Mouse (Mus musculus) mouse trophoblast stem cell (cell line): ENCODE measurements around the gene Irf2.

ENCODE experiments used
- in situ Hi-C, 2 experiments: fragments of 300-500 bp; cut with MseI, MboI; formaldehyde crosslinking; loops; 2 replicates in 1 of 2; 3 replicates in 1 of 2; pipeline ENCODE4 v1.15.1; 2025

The Irf2 gene

GRCm38 (mm10) chr8:46755731-46756333 is 16.3 kb downstream of the Irf2 start:
- in situ Hi-C loops: no loop called here

- in situ Hi-C loops: no loop called here
Observed at GRCm38 (mm10) chr8:46757613-46758012, 18.1 kb downstream of the Irf2 start.

GRCm38 (mm10) chr8:46758131-46758530 is 18.6 kb downstream of the Irf2 start:
- in situ Hi-C loops: no loop called here

- in situ Hi-C loops: no loop called here
Observed at GRCm38 (mm10) chr8:46758676-46759075, 19.1 kb downstream of the Irf2 start.

GRCm38 (mm10) chr8:46759562-46759961 is 20.0 kb downstream of the Irf2 start:
- in situ Hi-C loops: no loop called here

GRCm38 (mm10) chr8:46760701-46761100 is 21.2 kb downstream of the Irf2 start:
- in situ Hi-C loops: no loop called here

GRCm38 (mm10) chr8:46761454-46761853 is 21.9 kb downstream of the Irf2 start:
- in situ Hi-C loops: no loop called here

GRCm38 (mm10) chr8:46769408-46770180 is 30.1 kb downstream of the Irf2 start:
- in situ Hi-C loops: no loop called here

GRCm38 (mm10) chr8:46770905-46771516 is 31.5 kb downstream of the Irf2 start:
- in situ Hi-C loops: no loop called here

- in situ Hi-C loops: no loop called here
Observed at GRCm38 (mm10) chr8:46772801-46773200, 33.3 kb downstream of the Irf2 start.

GRCm38 (mm10) chr8:46777760-46778460 is 38.4 kb downstream of the Irf2 start:
- in situ Hi-C loops: no loop called here

GRCm38 (mm10) chr8:46781067-46781657 is 41.6 kb downstream of the Irf2 start:
- in situ Hi-C loops: no loop called here

- in situ Hi-C loops: no loop called here
Observed at GRCm38 (mm10) chr8:46782254-46782653, 42.7 kb downstream of the Irf2 start.

GRCm38 (mm10) chr8:46785070-46785469 is 45.5 kb downstream of the Irf2 start:
- in situ Hi-C loops: no loop called here

GRCm38 (mm10) chr8:46785926-46786325 is 46.4 kb downstream of the Irf2 start:
- in situ Hi-C loops: no loop called here

- in situ Hi-C loops: no loop called here
Observed at GRCm38 (mm10) chr8:46789091-46789881, 49.8 kb downstream of the Irf2 start.

- in situ Hi-C loops: no loop called here
Observed at GRCm38 (mm10) chr8:46791664-46792371, 52.3 kb downstream of the Irf2 start.

- in situ Hi-C loops: no loop called here
Observed at GRCm38 (mm10) chr8:46792653-46793052, 53.1 kb downstream of the Irf2 start.

- in situ Hi-C loops: no loop called here
Observed at GRCm38 (mm10) chr8:46793248-46793647, 53.7 kb downstream of the Irf2 start.

GRCm38 (mm10) chr8:46794317-46794716 is 54.8 kb downstream of the Irf2 start:
- in situ Hi-C loops: no loop called here
